Mouse (Mus musculus) liver, adult 2 months (tissue): ENCODE measurements around the gene Gm38119. TPM values are rescaled to one million over a fixed set of nuclear protein-coding genes. Genes with fewer than 3 reads are reported as not detected.
"Not testable (repeated sequence)": the region's sequence is repeated elsewhere in the genome, so short reads cannot be mapped to it uniquely, and the experiment has no call there.

ENCODE experiments used
- DNase-seq: peaks from one replicate; pipeline ENCODE4 v3.0.0-alpha.2; 2011; ENCODE audit warnings: low read depth, low spot score; ENCODE audit errors: extremely low read depth
- H3K27ac ChIP-seq: fragments of 200-500 bp; replicated peaks from 2 replicates; pipeline ENCODE4 v1.5.1; 2012; ENCODE audit warnings: low read depth, mild to moderate bottlenecking, control low read depth, inconsistent platforms, low read length; ENCODE audit not compliant: insufficient read depth
- H3K27me3 ChIP-seq: fragments of 200-500 bp; 2 replicates; pipeline ENCODE4 v1.6.1; 2012; ENCODE audit warnings: mild to moderate bottlenecking, moderate library complexity, low read length, inconsistent platforms; ENCODE audit not compliant: control insufficient read depth, insufficient read depth
- H3K36me3 ChIP-seq: fragments of 200-500 bp; 2 replicates; pipeline ENCODE4 v1.6.1; 2012; ENCODE audit warnings: low read length, inconsistent platforms; ENCODE audit not compliant: control insufficient read depth, insufficient read depth
- H3K4me1 ChIP-seq: fragments of 200-500 bp; 2 replicates; pipeline ENCODE4 v1.6.1; 2011; ENCODE audit warnings: low read length; ENCODE audit not compliant: control insufficient read depth, insufficient read depth
- H3K4me3 ChIP-seq: fragments of 200-500 bp; 2 replicates; pipeline ENCODE4 v1.5.1; 2011; ENCODE audit warnings: low read depth, mild to moderate bottlenecking, control low read depth, low read length, moderate library complexity; ENCODE audit not compliant: insufficient read depth
- H3K79me2 ChIP-seq: fragments of 200-500 bp; 2 replicates; pipeline ENCODE4 v1.6.1; 2012; ENCODE audit warnings: inconsistent platforms, mild to moderate bottlenecking, low read length, moderate library complexity; ENCODE audit not compliant: control insufficient read depth, insufficient read depth
- H3K9ac ChIP-seq: fragments of 200-500 bp; 2 replicates; pipeline ENCODE4 v1.6.1; 2012; ENCODE audit warnings: low read depth, mild to moderate bottlenecking, control low read depth, inconsistent platforms, low read length
- CTCF ChIP-seq: fragments of 200-500 bp; IDR thresholded peaks from 2 replicates; pipeline ENCODE4 v1.5.1; 2011; ENCODE audit warnings: low read depth, low read length, control low read depth
- POLR2A ChIP-seq: fragments of 200-500 bp; IDR thresholded peaks from 2 replicates; pipeline ENCODE4 v1.6.1; 2011; ENCODE audit warnings: low read length, control low read depth; ENCODE audit not compliant: insufficient read depth; ENCODE audit errors: extremely low read depth
- WGBS: fragments of 180-500 bp; shearing (Covaris S2); methylation state at CpG from one replicate; pipeline ENCODE4 v1.1.7; 2018; 5-methylcytosine and 5-hydroxymethylcytosine counted together
- polyA plus RNA-seq: library from polyadenylated mRNA; depleted of rRNA; stranded (reverse); fragments of >200 nt; gene quantifications from 2 replicates; pipeline ENCODE4 v1.2.3, GENCODE M21; 2012
- total RNA-seq: library from RNA; depleted of rRNA; stranded (reverse); fragments of >200 nt; gene quantifications from 2 replicates; pipeline ENCODE4 v1.2.3, GENCODE M21; 2014

Gm38119 gene
- total and polyA plus RNA-seq, 2 experiments: not detected

- TF ChIP-seq CTCF (no peak), POLR2A (no peak)
- Histone ChIP-seq H3K9ac (no peak overlapping the region), H3K27me3 (no peaks in the 10 kb centered on the region), H3K27ac (no peak overlapping the region), H3K4me1 (no peaks in the 10 kb centered on the region), H3K79me2 (no peaks in the 10 kb centered on the region), H3K4me3 (no peak overlapping the region), H3K36me3 (no peaks in the 10 kb centered on the region)
- no peak for DNase-seq
- 84% methylated on average over 5 of the region's 5 CpGs for WGBS
Measured at GRCm38 (mm10) chr3:92722631-92723030, 16.3 kb downstream of the Gm38119 start.

- no peak for DNase-seq
- no peaks in the 10 kb centered on the region for H3K36me3 ChIP-seq
- H3K27ac ChIP-seq: no peak within 1 kb of the TSS
- no peaks in the 10 kb centered on the region for H3K4me1 ChIP-seq
- no peak within 1 kb of the TSS for H3K4me3 ChIP-seq
- H3K9ac ChIP-seq: no peak within 1 kb of the TSS
- TF ChIP-seq POLR2A (no peak), CTCF (no peak)
- no peaks in the 10 kb centered on the region for H3K27me3 ChIP-seq
- 74% methylated on average over 3 of the region's 3 CpGs for WGBS
- H3K79me2 ChIP-seq: no peaks in the 10 kb centered on the region
Measured at GRCm38 (mm10) chr3:92720250-92720649, 18.6 kb downstream of the Gm38119 start, which contains the start of gene Lce1f. Lce1f (minus strand) TSS chr3:92720350.

DNA sequence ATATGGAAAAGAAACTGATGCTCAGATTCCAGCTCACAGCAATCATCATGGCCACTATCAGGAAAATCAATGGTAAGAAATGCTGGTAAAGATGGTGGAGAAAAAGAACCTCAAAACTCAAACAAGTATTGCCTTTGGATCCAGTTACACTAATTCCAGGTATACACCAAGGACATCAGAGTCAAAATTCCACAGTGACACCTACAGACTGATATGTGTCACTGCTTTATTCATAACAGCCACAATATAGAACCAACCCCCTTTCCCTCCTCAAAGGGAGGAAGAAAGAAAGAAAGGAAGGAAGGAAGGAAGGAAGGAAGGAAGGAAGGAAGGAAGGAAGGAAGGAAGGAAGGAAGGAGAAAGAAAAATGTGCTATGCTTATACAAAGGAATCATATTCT is 23.8 kb downstream of the Gm38119 start:
- no peaks in the 10 kb centered on the region for H3K4me1 ChIP-seq
- H3K27me3 ChIP-seq: no peaks in the 10 kb centered on the region
- H3K36me3 ChIP-seq: no peaks in the 10 kb centered on the region
- no peak for TF ChIP-seq CTCF
- TF ChIP-seq POLR2A: no peak
- H3K4me3 ChIP-seq: no peak overlapping the region
- DNase-seq: no peak
- H3K79me2 ChIP-seq: no peaks in the 10 kb centered on the region
- no peak overlapping the region for H3K9ac ChIP-seq
- no peak overlapping the region for H3K27ac ChIP-seq

- Histone ChIP-seq H3K4me3 (no peak within 1 kb of the TSS), H3K9ac (no peak within 1 kb of the TSS), H3K4me1 (no peaks in the 10 kb centered on the region), H3K79me2 (no peaks in the 10 kb centered on the region), H3K36me3 (no peaks in the 10 kb centered on the region), H3K27ac (no peak within 1 kb of the TSS), H3K27me3 (no peaks in the 10 kb centered on the region)
- TF ChIP-seq CTCF (no peak), POLR2A (no peak)
- no peak for DNase-seq
- WGBS: 74% methylated on average over 2 of the region's 2 CpGs
Measured at GRCm38 (mm10) chr3:92708974-92709373, 29.9 kb downstream of the Gm38119 start, which contains the start of gene Lce1e. Lce1e (minus strand) TSS chr3:92709074.

DNA sequence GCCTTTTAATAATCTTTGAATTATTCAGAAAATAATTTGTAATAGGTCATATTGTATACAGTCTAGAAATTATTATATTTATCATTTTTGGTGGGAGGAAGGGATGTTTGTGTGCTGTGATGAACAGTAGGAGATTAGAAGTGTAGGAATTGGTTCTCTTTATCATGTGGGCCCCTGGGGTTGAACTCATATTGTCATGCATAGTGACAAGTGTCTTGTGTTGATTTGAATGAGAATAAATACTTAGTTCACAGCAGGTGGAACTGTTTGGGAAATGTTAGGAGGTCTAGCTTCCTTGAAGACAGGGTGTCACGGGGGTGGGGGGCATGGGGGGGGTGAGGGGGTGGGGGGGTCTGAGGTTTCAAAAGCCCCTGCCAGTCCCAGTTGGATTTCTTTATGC is 44.3 kb downstream of the Gm38119 start:
- WGBS: 17% methylated on average over 1 of the region's 1 CpGs
- Histone ChIP-seq H3K4me3 (no peak overlapping the region), H3K4me1 (no peaks in the 10 kb centered on the region), H3K36me3 (no peaks in the 10 kb centered on the region), H3K9ac (no peak overlapping the region), H3K79me2 (no peaks in the 10 kb centered on the region), H3K27me3 (no peaks in the 10 kb centered on the region), H3K27ac (no peak overlapping the region)
- no peak for DNase-seq
- TF ChIP-seq CTCF (no peak), POLR2A (no peak)

DNA sequence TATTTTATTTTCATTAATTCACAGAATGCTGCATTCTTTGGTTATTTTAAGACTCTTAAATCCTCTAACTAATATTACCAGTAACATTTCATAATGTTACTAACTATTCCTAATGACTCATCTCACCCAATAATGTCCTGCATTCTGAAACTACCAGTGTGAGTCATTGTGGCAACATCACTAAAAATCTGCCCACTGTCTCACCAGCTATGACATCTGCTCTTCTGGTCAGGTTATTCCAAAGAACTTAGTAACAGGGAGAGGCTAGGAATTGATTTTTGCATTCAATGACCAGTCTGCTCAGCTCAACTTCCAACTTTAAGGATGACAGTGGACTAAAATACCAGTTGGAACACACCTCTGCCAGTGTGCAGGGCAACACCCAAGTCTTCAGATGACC is 47.2 kb downstream of the Gm38119 start:
- Histone ChIP-seq H3K36me3 (no peaks in the 10 kb centered on the region), H3K4me3 (no peak overlapping the region), H3K79me2 (no peaks in the 10 kb centered on the region), H3K9ac (no peak overlapping the region), H3K27ac (no peak overlapping the region), H3K27me3 (no peaks in the 10 kb centered on the region), H3K4me1 (no peaks in the 10 kb centered on the region)
- TF ChIP-seq POLR2A (no peak), CTCF (no peak)
- DNase-seq: no peak

DNA sequence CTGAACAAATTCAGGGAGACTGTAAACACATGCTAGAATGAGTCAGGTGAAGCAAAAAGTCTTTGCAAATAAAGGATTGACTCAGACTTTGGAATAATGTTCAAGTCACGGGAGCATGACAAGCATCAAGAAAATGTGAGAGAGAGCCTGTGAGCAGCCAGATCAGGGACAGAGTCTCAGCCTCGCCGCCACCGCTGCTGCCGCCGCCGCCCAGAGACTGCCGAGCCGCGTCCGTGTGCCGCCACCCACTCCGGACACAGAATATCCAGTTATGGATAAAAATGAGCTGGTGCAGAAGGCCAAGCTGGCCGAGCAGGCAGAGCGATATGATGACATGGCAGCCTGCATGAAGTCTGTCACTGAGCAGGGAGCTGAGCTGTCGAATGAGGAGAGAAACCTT is 49.7 kb downstream of the Gm38119 start:
- not testable (repeated sequence) for DNase-seq, H3K4me3 ChIP-seq, H3K36me3 ChIP-seq, H3K9ac ChIP-seq, H3K4me1 ChIP-seq, H3K27ac ChIP-seq, H3K27me3 ChIP-seq, H3K79me2 ChIP-seq
- 61% methylated on average over 16 of the region's 16 CpGs for WGBS
